Mouse (Mus musculus) heart, postnatal 0 days (tissue): ENCODE data around the gene Vmn2r101.

Source experiments
- CTCF ChIP-seq: IDR thresholded peaks from 2 replicates; pipeline ENCODE4 v1.5.1; 2016; ENCODE audit warnings: antibody characterized with exemption, control low read depth, low read depth
- EP300 ChIP-seq: IDR thresholded peaks from 2 replicates; pipeline ENCODE4 v1.6.1; 2016; ENCODE audit warnings: antibody characterized with exemption, low read depth

DNA sequence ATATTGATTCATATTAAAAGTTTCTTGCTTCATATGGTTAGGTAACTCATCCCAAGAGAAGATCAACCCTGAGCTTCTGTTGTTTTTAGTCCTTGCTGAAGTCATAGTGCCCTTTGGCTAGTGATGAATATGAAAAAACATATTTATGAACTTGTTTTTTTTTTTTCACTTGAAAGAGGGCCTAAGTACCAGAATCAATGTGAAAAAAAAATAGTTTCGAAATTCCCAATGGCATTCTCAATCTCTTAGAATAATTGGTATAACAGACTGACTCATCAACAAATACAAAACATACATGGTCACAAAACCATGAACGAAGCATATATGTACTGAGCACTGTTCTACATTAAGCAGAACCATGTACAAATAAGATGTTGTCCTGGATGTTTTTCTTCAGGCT, 83.0 kb downstream of the Vmn2r101 start, which contains the start of gene Vmn2r102:
- TF ChIP-seq CTCF (no peak), EP300 (no peak)
